Mouse (Mus musculus) erythroid progenitor cell, adult 5-6 weeks (primary cell): ENCODE data around the gene Crb1. TPM values are rescaled to one million over a fixed set of nuclear protein-coding genes. Genes with fewer than 3 reads are reported as not detected.

Experiments used
- total RNA-seq, 2 experiments: library from RNA; stranded (forward) in 1 of 2; stranded (reverse) in 1 of 2; fragments of 150-400 nt in 1 of 2; fragments of 186-747, 209-891 nt in 1 of 2; gene quantifications; 2 replicates each; pipeline versions ENCODE4 v1.2.3 to v1.2.4; 2015 to 2017; ENCODE audit warnings: low replicate concordance in 2 of 2

The Crb1 gene
- total RNA-seq, 2 experiments from 2014 or later = not detected

Other genes starting within 250 kb of the Crb1 start
- gene Zbtb41, start 45.2 kb upstream of the Crb1 start, total RNA-seq (2015; ENCODE audit: low replicate concordance) = 6.5 and 7.1 TPM in 2 replicates
- 5.8 and 7.3 TPM in 2 replicates for gene Zbtb41, start 45.2 kb upstream of the Crb1 start, total RNA-seq (2017; ENCODE audit: low replicate concordance)
- gene Aspm, start 77.7 kb upstream of the Crb1 start, total RNA-seq (2015; ENCODE audit: low replicate concordance) = 212 and 227 TPM in 2 replicates
- 266 and 287 TPM in 2 replicates for gene Aspm, start 77.7 kb upstream of the Crb1 start, total RNA-seq (2017; ENCODE audit: low replicate concordance)
- gene F13b, start 124.6 kb upstream of the Crb1 start, total RNA-seq (2015; ENCODE audit: low replicate concordance) = 2.9 TPM in 1 of 2 replicates, not detected in the other
- gene F13b, start 124.6 kb upstream of the Crb1 start, total RNA-seq (2017; ENCODE audit: low replicate concordance) = not detected in 2 replicates
- not detected in 2 replicates for gene Cfhr1, start 183.2 kb upstream of the Crb1 start, total RNA-seq (2015; ENCODE audit: low replicate concordance)
- gene Cfhr1, start 183.2 kb upstream of the Crb1 start, total RNA-seq (2017; ENCODE audit: low replicate concordance) = not detected in 2 replicates